25 mouse cellular contexts compared by ENCODE assay signal in the genomic region with DNA sequence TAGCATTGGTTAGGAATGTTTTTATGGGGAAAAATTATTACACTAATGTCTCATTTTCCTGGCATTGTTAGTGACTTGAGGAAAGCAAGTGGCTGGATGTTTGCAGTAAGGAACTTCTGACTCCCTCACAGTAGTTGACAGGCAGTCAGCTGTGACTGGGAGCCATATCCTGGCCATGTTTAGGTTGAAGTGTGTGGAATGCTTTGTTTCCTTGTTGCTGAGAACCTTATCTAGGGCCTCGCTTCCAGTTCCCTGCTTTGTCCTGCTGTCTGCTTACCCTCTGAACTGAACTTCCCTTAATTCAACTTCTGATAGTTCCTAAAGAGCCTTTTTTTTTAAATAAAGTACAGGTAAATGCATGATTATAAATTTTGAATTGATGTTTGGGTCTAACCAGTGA. TPM values are rescaled to one million over a fixed set of nuclear protein-coding genes. Genes with fewer than 3 reads are reported as not detected.
DNase-seq lines count a peak whose midpoint lies in the region; ATAC-seq and TF ChIP-seq lines count a peak whose summit lies in the region.
"Had no signal": no experiment of that assay in that cellular context is flagged by ENCODE, and none has a peak within 500 bp of the region (broad histone marks: within the 10 kb centered on the region; RNA-seq: fewer than 3 reads in every experiment).

No protein-coding gene starts in this region.

- peak; percentile 76 for DNase-seq in heart, adult 11 months
- DNase-seq in heart, postnatal 36 days = no peak
- DNase-seq in kidney, postnatal 0 days (ENCODE audit: low spot score) = peak; percentile 40
- no peak for DNase-seq in kidney, postnatal 14 days
- peak; percentile 56 for DNase-seq in midbrain, embryonic 11.5 days (ENCODE audit: low spot score, missing footprints)
- DNase-seq: adrenal gland, postnatal 36 days; cerebellum, adult 11-12 months; cerebellum, postnatal 10 days; forebrain, postnatal 0 days; gastrocnemius, postnatal 36 days; kidney, adult 8-10 months; kidney, postnatal 25 days; layer of hippocampus, postnatal 36 days; thymus, postnatal 14 days had no signal

- no peaks in the 10 kb centered on the region for H3K4me1 ChIP-seq in kidney, postnatal 0 days (replicated peaks; ENCODE audit: insufficient read depth, low read length)
- H3K4me1 ChIP-seq in midbrain, embryonic 11.5 days (ENCODE audit: control insufficient read depth, insufficient read depth, low read length) = no peaks in the 10 kb centered on the region
- no peaks in the 10 kb centered on the region for H3K4me1 ChIP-seq in midbrain, embryonic 15.5 days
- H3K4me1 ChIP-seq: embryonic facial prominence, embryonic 12.5 days; limb, embryonic 12.5 days; lung, embryonic 15.5 days; neural tube, embryonic 13.5 days had no signal

- H3K4me3 ChIP-seq in kidney, postnatal 0 days (replicated peaks; ENCODE audit: low read depth, low read length) = no peak overlapping the region
- no peak overlapping the region for H3K4me3 ChIP-seq in midbrain, embryonic 11.5 days (ENCODE audit: low read depth, low read length)
- H3K4me3 ChIP-seq in midbrain, embryonic 15.5 days = no peak overlapping the region
- H3K4me3 ChIP-seq: embryonic facial prominence, embryonic 12.5 days; hindbrain, embryonic 15.5 days; limb, embryonic 12.5 days; lung, embryonic 15.5 days; myocyte; neural tube, embryonic 13.5 days had no signal

- H3K36me3 ChIP-seq in kidney, postnatal 0 days (ENCODE audit: insufficient read depth, low read length) = peaks cover 44% of the 10 kb centered on the region
- H3K36me3 ChIP-seq in midbrain, embryonic 11.5 days (ENCODE audit: control insufficient read depth, insufficient read depth, low read length) = peaks cover 6% of the 10 kb centered on the region; the same call in 1 of the 2 replicates
- peaks cover 42% of the 10 kb centered on the region for H3K36me3 ChIP-seq in midbrain, embryonic 15.5 days (replicated peaks)

- no peak overlapping the region for H3K4me2 ChIP-seq in kidney, postnatal 0 days (ENCODE audit: low read length)
- H3K4me2 ChIP-seq in midbrain, embryonic 11.5 days = no peak overlapping the region
- no peak overlapping the region for H3K4me2 ChIP-seq in midbrain, embryonic 15.5 days
- H3K4me2 ChIP-seq: embryonic facial prominence, embryonic 12.5 days; hindbrain, embryonic 15.5 days; limb, embryonic 12.5 days; liver, embryonic 11.5 days; lung, embryonic 15.5 days; neural tube, embryonic 13.5 days had no signal

- no peak for TF ChIP-seq CTCF in kidney, postnatal 0 days (IDR thresholded peaks at IDR 0.05; ENCODE audit: low read depth)

- H3K27me3 ChIP-seq in kidney, postnatal 0 days (ENCODE audit: insufficient read depth, low read length) = no peaks in the 10 kb centered on the region
- H3K27me3 ChIP-seq in midbrain, embryonic 11.5 days (ENCODE audit: control insufficient read depth, insufficient read depth, low read length) = no peaks in the 10 kb centered on the region
- H3K27me3 ChIP-seq in midbrain, embryonic 15.5 days (replicated peaks) = no peaks in the 10 kb centered on the region
- H3K27me3 ChIP-seq: embryonic facial prominence, embryonic 12.5 days; hindbrain, embryonic 15.5 days; limb, embryonic 12.5 days; lung, embryonic 15.5 days; neural tube, embryonic 13.5 days had no signal

- H3K9me3 ChIP-seq in kidney, postnatal 0 days (replicated peaks; ENCODE audit: low read length) = no peaks in the 10 kb centered on the region
- H3K9me3 ChIP-seq in midbrain, embryonic 11.5 days (ENCODE audit: control insufficient read depth, low read length) = no peaks in the 10 kb centered on the region
- no peaks in the 10 kb centered on the region for H3K9me3 ChIP-seq in midbrain, embryonic 15.5 days
- H3K9me3 ChIP-seq: embryonic facial prominence, embryonic 12.5 days; hindbrain, embryonic 15.5 days; limb, embryonic 12.5 days; lung, embryonic 15.5 days; neural tube, embryonic 13.5 days had no signal

- 51% methylated on average over 1 of the region's 1 CpGs for WGBS in kidney, postnatal 0 days
- WGBS in midbrain, embryonic 11.5 days = 81% methylated on average over 1 of the region's 1 CpGs
- 73% methylated on average over 1 of the region's 1 CpGs for WGBS in midbrain, embryonic 15.5 days

- H3K9ac ChIP-seq in kidney, postnatal 0 days (ENCODE audit: low read depth, low read length) = no peak overlapping the region
- no peak overlapping the region for H3K9ac ChIP-seq in midbrain, embryonic 11.5 days (ENCODE audit: low read length)
- no peak overlapping the region for H3K9ac ChIP-seq in midbrain, embryonic 15.5 days
- H3K9ac ChIP-seq: embryonic facial prominence, embryonic 12.5 days; forebrain, postnatal 0 days; hindbrain, embryonic 15.5 days; limb, embryonic 12.5 days; lung, embryonic 15.5 days; neural tube, embryonic 13.5 days had no signal

- intact Hi-C loops in heart, postnatal 36 days (cut with DNase I) = loop anchor here (10.0 kb wide), 1 partner anchor 382 kb away; no protein-coding TSS in a partner anchor

- no peak for ATAC-seq in kidney, postnatal 0 days (replicated peaks; ENCODE audit: low FRiP score, low read depth)
- ATAC-seq in midbrain, embryonic 11.5 days (ENCODE audit: low FRiP score) = no peak
- no peak for ATAC-seq in midbrain, embryonic 15.5 days (replicated peaks)
- ATAC-seq in cerebellum, adult (ENCODE audit: insufficient number of reproducible peaks, low FRiP score, low TSS enrichment) = no peak
- ATAC-seq: CD4-positive, CD25-positive, alpha-beta regulatory T cell, adult 4 months; forebrain, postnatal 0 days; midbrain, embryonic 16.5 days had no signal

- H3K27ac ChIP-seq in kidney, postnatal 0 days = no peak overlapping the region
- no peak overlapping the region for H3K27ac ChIP-seq in midbrain, embryonic 11.5 days (ENCODE audit: low read depth, low read length)
- H3K27ac ChIP-seq in midbrain, embryonic 15.5 days = no peak overlapping the region
- H3K27ac ChIP-seq: embryonic facial prominence, embryonic 12.5 days; hindbrain, embryonic 15.5 days; limb, embryonic 12.5 days; lung, embryonic 15.5 days; neural tube, embryonic 13.5 days had no signal

RNA-seq across cellular contexts. Expression of a gene that starts 46.5 kb away (rescaled TPM):
- 10 to 100 TPM; 16.8 to 19.1 TPM for total RNA-seq in heart, postnatal 36 days (2021)
- polyA plus RNA-seq in kidney, postnatal 0 days (2015; fragmentation: Nextera tagmentation; extraction: Ambion mirVana) = 11.8 and 12.6 TPM in 2 replicates
- polyA plus RNA-seq in midbrain, embryonic 11.5 days (2014; fragmentation: Nextera tagmentation; extraction: Ambion mirVana) = 28.7 and 33.0 TPM in 2 replicates
- polyA plus RNA-seq in midbrain, embryonic 15.5 days (2015; fragmentation: Nextera tagmentation; extraction: Ambion mirVana) = 28.2 and 31.8 TPM in 2 replicates

RNA-seq across cellular contexts. Expression of a gene that starts 59.6 kb away (rescaled TPM):
- 10 to 100 TPM; 19.2 to 19.5 TPM for total RNA-seq in heart, postnatal 36 days (2021)
- polyA plus RNA-seq in kidney, postnatal 0 days (2015; fragmentation: Nextera tagmentation; extraction: Ambion mirVana) = 7.2 and 7.3 TPM in 2 replicates
- 3.0 and 4.7 TPM in 2 replicates for polyA plus RNA-seq in midbrain, embryonic 11.5 days (2014; fragmentation: Nextera tagmentation; extraction: Ambion mirVana)
- 7.7 and 8.7 TPM in 2 replicates for polyA plus RNA-seq in midbrain, embryonic 15.5 days (2015; fragmentation: Nextera tagmentation; extraction: Ambion mirVana)

RNA-seq across cellular contexts. Expression of a gene that starts 59.7 kb away (rescaled TPM):
- total RNA-seq in heart, postnatal 36 days (2021) = 10 to 100 TPM; 21.3 to 22.9 TPM
- 6.9 and 7.1 TPM in 2 replicates for polyA plus RNA-seq in kidney, postnatal 0 days (2015; fragmentation: Nextera tagmentation; extraction: Ambion mirVana)
- polyA plus RNA-seq in midbrain, embryonic 11.5 days (2014; fragmentation: Nextera tagmentation; extraction: Ambion mirVana) = 8.3 and 8.5 TPM in 2 replicates
- 15.2 and 15.8 TPM in 2 replicates for polyA plus RNA-seq in midbrain, embryonic 15.5 days (2015; fragmentation: Nextera tagmentation; extraction: Ambion mirVana)

Comparison
In these comparisons a context has a peak if more than half of its experiments do, and no peak if none do; other contexts are left out.
1. DNase-seq: peak in heart, adult 11 months (single experiment), kidney, postnatal 0 days (single experiment) and midbrain, embryonic 11.5 days (single experiment); none in heart, postnatal 36 days (0 of 2) and kidney, postnatal 14 days (single experiment).